ENCODE assay signal across 16 mouse cellular contexts in genomic region chr7:130797524-130797923, GRCm38 (mm10). TPM values are rescaled to one million over a fixed set of nuclear protein-coding genes. Genes with fewer than 3 reads are reported as not detected.
"Had no signal": no experiment of that assay in that cellular context is flagged by ENCODE, and none has a peak within 500 bp of the region (broad histone marks: within the 10 kb centered on the region; RNA-seq: fewer than 3 reads in every experiment).

No protein-coding gene starts in this region.

- DNase-seq: gastrocnemius, postnatal 14 days; gastrocnemius, postnatal 36 days; heart, adult 11 months; heart, adult 2 months; heart, postnatal 14 days; heart, postnatal 36 days; kidney, adult 11 months; kidney, adult 2 months; kidney, adult 9 months; kidney, postnatal 14 days; kidney, postnatal 36 days; layer of hippocampus, adult 9-11 months; layer of hippocampus, postnatal 36 days; left cerebral cortex, postnatal 4 days had no signal

RNA-seq across cellular contexts. Expression of gene Btbd16, which starts 23.7 kb away (rescaled TPM):
- total RNA-seq: gastrocnemius, postnatal 36 days; heart, adult 2 months; heart, postnatal 36 days; hindbrain, postnatal 0 days; liver, adult 2 months had no signal
